Mouse (Mus musculus): ENCODE data around the gene Ccdc120. TPM values are rescaled to one million over a fixed set of nuclear protein-coding genes. Genes with fewer than 3 reads are reported as not detected.
A peak's percentile ranks its signal among the peaks of the same experiment; 100 is the strongest.
"Not testable (repeated sequence)": the region's sequence is repeated elsewhere in the genome, so short reads cannot be mapped to it uniquely, and the experiment has no call there.

Gene Ccdc120
- polyA plus RNA-seq, 1 experiment from 2014 or later: 6.5 TPM

DNA sequence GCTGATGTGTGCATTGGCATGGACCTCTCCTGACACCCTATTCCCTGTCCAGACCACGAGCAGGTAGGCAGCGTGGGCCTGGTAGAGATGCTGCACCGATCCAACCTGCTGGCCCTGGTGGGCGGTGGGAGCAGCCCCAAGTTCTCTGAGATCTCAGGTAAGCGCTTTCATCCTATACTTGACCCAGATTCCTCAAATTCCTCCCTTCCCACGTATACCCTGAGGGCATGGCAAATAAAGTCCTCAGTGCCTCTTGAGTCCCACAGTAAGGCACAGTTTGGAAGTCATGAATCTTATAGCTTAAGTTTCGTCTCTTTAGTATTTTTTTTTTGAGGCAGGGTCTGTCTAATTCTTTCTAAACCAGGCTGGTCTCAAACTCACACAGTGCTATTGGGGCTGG lies 26.6 kb downstream of the Ccdc120 start:
- H3K9ac ChIP-seq (ENCODE audit: low read depth, low read length): no peak overlapping the region
- WGBS: 74% methylated on average over 7 of the region's 7 CpGs
- no peaks in the 10 kb centered on the region for H3K27me3 ChIP-seq (replicated peaks; ENCODE audit: control insufficient read depth, insufficient read depth, low read length)
- no peak overlapping the region for H3K4me3 ChIP-seq (ENCODE audit: low read depth, low read length)
- H3K4me1 ChIP-seq (replicated peaks; ENCODE audit: control insufficient read depth, insufficient read depth, low read length): peaks cover 3% of the 10 kb centered on the region; the same call in 1 of the 2 replicates
- DNase-seq (ENCODE audit: low spot score) (no peak), ATAC-seq (replicated peaks; ENCODE audit: low FRiP score) (no peak)
- no peak overlapping the region for H3K4me2 ChIP-seq
- H3K36me3 ChIP-seq (ENCODE audit: control insufficient read depth, insufficient read depth, low read length): no peaks in the 10 kb centered on the region; the same call in 1 of the 2 replicates
- no peak overlapping the region for H3K27ac ChIP-seq (ENCODE audit: low read depth, low read length)
- no peaks in the 10 kb centered on the region for H3K9me3 ChIP-seq (ENCODE audit: control insufficient read depth, low read length)

DNA sequence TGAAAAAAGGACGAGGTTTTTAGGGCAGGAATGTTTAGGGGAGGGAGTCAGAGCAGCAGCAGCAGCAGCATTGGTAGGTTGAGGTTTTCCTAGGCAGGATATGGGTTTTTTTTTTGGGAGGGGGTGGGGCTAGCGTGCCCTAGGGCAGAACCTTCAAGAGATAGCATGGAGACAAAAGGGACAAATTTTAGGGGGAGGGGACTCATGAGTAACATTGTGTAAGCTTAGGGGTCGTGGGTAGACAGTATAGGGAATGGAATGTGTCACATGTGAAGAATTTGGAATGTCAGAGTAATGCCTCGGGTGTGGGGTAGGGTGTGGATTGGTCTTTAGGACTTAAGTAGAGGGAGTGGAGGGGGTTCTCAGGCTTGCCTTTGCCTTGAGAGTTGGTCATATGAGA lies 28.0 kb downstream of the Ccdc120 start:
- no peak for DNase-seq (ENCODE audit: low spot score)
- WGBS: 14% methylated on average over 4 of the region's 4 CpGs
- Histone ChIP-seq H3K9ac (ENCODE audit: low read depth, low read length) (peak overlapping the region; percentile 67), H3K9me3 (ENCODE audit: control insufficient read depth, low read length) (no peaks in the 10 kb centered on the region), H3K4me2 (peak overlapping the region; percentile 75), H3K36me3 (ENCODE audit: control insufficient read depth, insufficient read depth, low read length) (no peaks in the 10 kb centered on the region; the same call in 1 of the 2 replicates), H3K27me3 (replicated peaks; ENCODE audit: control insufficient read depth, insufficient read depth, low read length) (no peaks in the 10 kb centered on the region), H3K4me3 (ENCODE audit: low read depth, low read length) (peak overlapping the region; percentile 72), H3K4me1 (replicated peaks; ENCODE audit: control insufficient read depth, insufficient read depth, low read length) (peaks cover 3% of the 10 kb centered on the region; the same call in 1 of the 2 replicates), H3K27ac (ENCODE audit: low read depth, low read length) (no peak overlapping the region)
- no peak for ATAC-seq (replicated peaks; ENCODE audit: low FRiP score)

DNA sequence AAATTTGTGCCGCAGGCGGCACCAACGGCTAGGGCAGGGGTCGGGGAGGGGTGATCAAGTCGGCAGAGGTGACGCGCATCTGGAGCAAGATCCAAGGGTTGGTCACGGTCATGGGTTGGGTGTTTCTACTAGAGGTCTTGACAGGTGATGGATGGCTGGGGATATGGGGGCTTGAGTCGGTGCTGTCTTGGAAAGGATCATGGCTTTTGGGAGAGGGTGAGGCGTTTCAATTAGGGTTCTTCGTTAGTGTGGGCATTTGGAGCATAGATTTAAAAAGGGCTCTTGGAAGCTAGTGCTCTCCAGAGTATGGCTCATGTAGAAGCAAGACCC lies 28.5 kb downstream of the Ccdc120 start:
- Histone ChIP-seq H3K36me3 (ENCODE audit: control insufficient read depth, insufficient read depth, low read length) (no peaks in the 10 kb centered on the region; the same call in 1 of the 2 replicates), H3K27me3 (replicated peaks; ENCODE audit: control insufficient read depth, insufficient read depth, low read length) (no peaks in the 10 kb centered on the region), H3K4me2 (peak overlapping the region; percentile 75), H3K4me3 (ENCODE audit: low read depth, low read length) (peak overlapping the region; percentile 72), H3K4me1 (replicated peaks; ENCODE audit: control insufficient read depth, insufficient read depth, low read length) (peaks cover 3% of the 10 kb centered on the region; the same call in 1 of the 2 replicates), H3K27ac (ENCODE audit: low read depth, low read length) (peak overlapping the region; percentile 73; the same call in 1 of the 2 replicates), H3K9me3 (ENCODE audit: control insufficient read depth, low read length) (no peaks in the 10 kb centered on the region), H3K9ac (ENCODE audit: low read depth, low read length) (peak overlapping the region; percentile 67)
- 15% methylated on average over 11 of the region's 11 CpGs for WGBS
- no peak for DNase-seq (ENCODE audit: low spot score)
- ATAC-seq (replicated peaks; ENCODE audit: low FRiP score): no peak

DNA sequence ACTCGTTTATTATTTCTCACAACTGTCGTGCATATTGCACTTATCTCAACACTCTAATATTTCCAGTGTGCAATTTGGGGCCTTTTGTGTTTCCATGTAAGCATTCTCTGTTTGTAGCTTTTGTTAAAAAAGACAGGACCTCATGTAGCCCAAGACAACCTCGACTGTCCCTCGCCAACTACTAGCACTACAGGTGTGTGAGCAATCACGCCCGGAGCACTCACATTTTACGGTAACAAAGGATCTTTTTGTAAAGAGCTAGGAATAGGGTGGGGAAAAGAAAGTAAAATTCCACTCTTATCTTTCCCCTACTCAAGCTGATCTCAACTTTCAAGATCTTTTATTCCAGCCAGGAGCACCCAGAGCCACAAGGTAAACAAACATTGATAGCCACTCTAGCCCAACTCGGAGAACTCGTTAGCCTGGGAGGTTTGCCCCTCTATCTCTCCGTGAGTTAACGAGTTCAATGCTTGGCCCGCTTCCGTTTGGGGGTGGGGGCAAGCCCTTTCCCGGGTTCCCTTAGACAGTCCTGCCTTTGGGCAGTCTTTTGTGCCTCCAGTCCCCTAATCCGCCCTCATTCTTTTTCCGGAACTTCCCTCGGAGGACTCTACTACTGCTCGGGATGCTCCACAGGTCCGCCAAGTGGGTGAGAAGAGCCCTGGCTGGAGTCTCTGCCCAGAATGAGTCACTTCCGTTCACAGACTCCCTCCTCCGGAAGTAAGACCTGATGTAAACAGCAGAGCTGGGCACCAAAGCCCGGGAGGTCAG lies 29.0 kb downstream of the Ccdc120 start, which contains the start of gene Gm45208:
Gene Gm45208, plus strand, starts transcription at position 732 of the 768 bp plus-strand sequence.
- Histone ChIP-seq H3K27ac (ENCODE audit: low read depth, low read length) (peak within 1 kb of the TSS; percentile 73), H3K4me2 (peak within 1 kb of the TSS; percentile 75), H3K27me3 (replicated peaks; ENCODE audit: control insufficient read depth, insufficient read depth, low read length) (no peaks in the 10 kb centered on the region), H3K9ac (ENCODE audit: low read depth, low read length) (peak within 1 kb of the TSS; percentile 67), H3K36me3 (ENCODE audit: control insufficient read depth, insufficient read depth, low read length) (no peaks in the 10 kb centered on the region; the same call in 1 of the 2 replicates), H3K4me3 (ENCODE audit: low read depth, low read length) (peak within 1 kb of the TSS; percentile 72), H3K4me1 (replicated peaks; ENCODE audit: control insufficient read depth, insufficient read depth, low read length) (peaks cover 3% of the 10 kb centered on the region; the same call in 1 of the 2 replicates), H3K9me3 (ENCODE audit: control insufficient read depth, low read length) (no peaks in the 10 kb centered on the region)
- ATAC-seq (replicated peaks; ENCODE audit: low FRiP score) (peak; percentile 89), DNase-seq (ENCODE audit: low spot score) (peak; percentile 78)
- 23% methylated on average over 22 of the region's 22 CpGs for WGBS

DNA sequence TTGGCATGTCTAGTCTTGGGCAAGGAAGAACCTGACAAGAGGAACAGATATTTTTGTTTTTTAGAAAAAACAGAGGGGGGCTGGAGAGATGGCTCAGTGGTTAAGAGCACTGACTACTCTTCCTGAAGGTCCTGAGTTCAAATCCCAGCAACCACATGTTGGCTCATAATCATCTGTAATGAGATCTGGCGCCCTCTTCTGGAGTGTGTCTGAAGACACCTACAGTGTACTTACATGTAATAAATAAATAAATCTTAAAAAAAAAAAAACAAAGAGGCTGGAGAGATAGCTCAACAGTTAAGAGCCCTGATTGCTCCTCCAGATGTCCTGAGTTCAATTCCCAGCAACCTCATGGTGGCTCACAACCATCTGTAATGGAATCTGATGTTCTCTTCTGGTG lies 34.6 kb downstream of the Ccdc120 start:
- ATAC-seq (replicated peaks; ENCODE audit: low FRiP score); H3K4me3 ChIP-seq (ENCODE audit: low read depth, low read length); DNase-seq (ENCODE audit: low spot score); H3K27me3 ChIP-seq (replicated peaks; ENCODE audit: control insufficient read depth, insufficient read depth, low read length); H3K4me1 ChIP-seq (replicated peaks; ENCODE audit: control insufficient read depth, insufficient read depth, low read length); H3K27ac ChIP-seq (ENCODE audit: low read depth, low read length); H3K36me3 ChIP-seq (ENCODE audit: control insufficient read depth, insufficient read depth, low read length); H3K4me2 ChIP-seq; H3K9me3 ChIP-seq (ENCODE audit: control insufficient read depth, low read length); H3K9ac ChIP-seq (ENCODE audit: low read depth, low read length): not testable (repeated sequence)
- 8% methylated on average over 1 of the region's 1 CpGs for WGBS

DNA sequence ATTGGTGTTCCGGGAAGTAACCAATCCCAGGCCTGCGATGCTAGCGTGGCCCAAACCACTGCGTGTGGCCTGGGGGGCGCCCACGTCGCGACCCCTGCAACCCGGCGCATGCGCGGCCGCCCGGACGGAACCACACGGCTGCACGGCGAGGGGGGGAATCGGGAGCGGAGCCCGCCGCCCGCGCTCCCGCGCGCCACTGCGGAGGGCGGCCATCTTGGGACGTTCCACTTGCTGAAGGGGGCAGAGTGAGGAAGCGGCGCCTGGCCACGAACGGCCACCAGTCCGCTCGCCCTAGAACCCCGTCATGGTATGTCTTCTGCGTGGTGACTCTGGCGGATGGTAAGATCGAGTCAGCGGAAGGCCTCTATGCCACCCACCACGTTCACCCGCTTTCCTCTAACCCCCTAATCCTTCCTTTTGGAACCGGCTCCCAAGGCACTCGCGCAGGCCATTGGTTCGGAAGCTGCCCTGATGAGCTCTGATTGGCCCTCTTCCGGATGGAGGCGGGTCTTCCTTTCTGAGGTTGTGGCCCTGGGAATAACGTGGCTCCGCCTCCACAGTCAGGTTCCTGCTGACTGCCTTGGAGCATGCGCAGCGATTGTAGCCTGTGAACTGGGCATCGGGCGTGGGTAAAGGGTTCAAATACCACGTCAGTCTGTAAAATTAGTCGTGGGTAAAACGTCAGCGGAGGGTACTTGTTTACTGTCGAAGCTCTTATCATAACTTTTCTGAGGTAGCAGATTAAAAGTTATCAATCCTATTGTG lies 36.4 kb downstream of the Ccdc120 start, which contains the start of gene Wdr45:
Gene Wdr45, plus strand, starts transcription at position 199 of the 765 bp plus-strand sequence.
- H3K36me3 ChIP-seq (ENCODE audit: control insufficient read depth, insufficient read depth, low read length); H3K4me1 ChIP-seq (replicated peaks; ENCODE audit: control insufficient read depth, insufficient read depth, low read length); H3K9ac ChIP-seq (ENCODE audit: low read depth, low read length); H3K27ac ChIP-seq (ENCODE audit: low read depth, low read length); H3K27me3 ChIP-seq (replicated peaks; ENCODE audit: control insufficient read depth, insufficient read depth, low read length); H3K9me3 ChIP-seq (ENCODE audit: control insufficient read depth, low read length): not testable (repeated sequence)
- Histone ChIP-seq H3K4me2 (peak within 1 kb of the TSS; percentile 60), H3K4me3 (ENCODE audit: low read depth, low read length) (peak within 1 kb of the TSS; percentile 44)
- WGBS: 13% methylated on average over 33 of the region's 60 CpGs
- ATAC-seq (replicated peaks; ENCODE audit: low FRiP score) (peak; percentile 94), DNase-seq (ENCODE audit: low spot score) (peak; percentile 71)

DNA sequence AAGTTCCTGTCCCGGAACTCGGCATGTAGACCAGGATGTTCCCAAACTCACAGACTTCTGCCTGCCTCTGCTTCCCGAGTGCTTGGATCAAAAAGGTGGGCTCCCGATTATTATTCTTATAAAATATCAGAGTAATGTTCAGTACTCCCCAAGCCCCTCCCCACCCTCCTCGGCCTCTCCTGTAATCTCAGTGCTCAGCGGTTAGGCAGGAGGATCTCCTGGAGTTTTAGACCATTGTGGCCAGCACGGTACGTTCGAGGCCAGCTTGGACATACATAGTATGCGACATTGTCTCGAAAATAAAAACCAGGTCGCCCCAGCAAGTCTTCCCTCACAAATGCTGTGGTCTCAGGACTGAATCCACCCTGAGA lies 37.0 kb downstream of the Ccdc120 start:
- not testable (repeated sequence) for H3K36me3 ChIP-seq (ENCODE audit: control insufficient read depth, insufficient read depth, low read length); H3K9ac ChIP-seq (ENCODE audit: low read depth, low read length); H3K4me1 ChIP-seq (replicated peaks; ENCODE audit: control insufficient read depth, insufficient read depth, low read length); H3K27ac ChIP-seq (ENCODE audit: low read depth, low read length); H3K9me3 ChIP-seq (ENCODE audit: control insufficient read depth, low read length); DNase-seq (ENCODE audit: low spot score); H3K27me3 ChIP-seq (replicated peaks; ENCODE audit: control insufficient read depth, insufficient read depth, low read length)
- WGBS: 19% methylated on average over 5 of the region's 12 CpGs
- H3K4me2 ChIP-seq: peak overlapping the region; percentile 60
- peak; percentile 39; the same call in 1 of the 2 replicates for ATAC-seq (replicated peaks; ENCODE audit: low FRiP score)
- peak overlapping the region; percentile 44 for H3K4me3 ChIP-seq (ENCODE audit: low read depth, low read length)

DNA sequence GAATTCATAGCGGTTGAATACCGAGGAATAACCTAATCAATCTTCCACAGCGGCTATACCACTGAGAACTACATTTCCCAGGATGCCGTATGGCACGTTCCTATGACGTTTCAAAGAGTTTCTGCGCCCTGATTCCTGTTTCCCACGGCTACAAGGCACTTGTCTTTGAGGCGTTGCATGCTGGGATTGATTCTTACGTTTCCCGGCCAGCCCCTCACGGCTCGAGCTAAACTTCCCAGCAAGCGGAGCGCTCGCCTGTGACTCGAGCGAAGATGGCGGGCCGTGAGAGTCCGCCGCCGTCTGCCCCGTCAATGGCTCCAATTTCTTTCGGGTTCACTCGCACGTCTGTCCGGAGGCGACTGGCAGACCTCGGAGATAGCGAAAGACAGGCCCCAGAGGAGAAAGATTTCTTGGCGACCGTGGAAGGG lies 53.7 kb downstream of the Ccdc120 start, which contains the start of gene Gpkow:
Gene Gpkow, plus strand, starts transcription at position 178 of the 428 bp plus-strand sequence.
- Histone ChIP-seq H3K36me3 (ENCODE audit: control insufficient read depth, insufficient read depth, low read length) (no peaks in the 10 kb centered on the region), H3K9ac (ENCODE audit: low read depth, low read length) (peak within 1 kb of the TSS; percentile 70), H3K4me1 (replicated peaks; ENCODE audit: control insufficient read depth, insufficient read depth, low read length) (no peaks in the 10 kb centered on the region), H3K4me3 (ENCODE audit: low read depth, low read length) (peak within 1 kb of the TSS; percentile 71), H3K27ac (ENCODE audit: low read depth, low read length) (peak within 1 kb of the TSS; percentile 48), H3K4me2 (peak within 1 kb of the TSS; percentile 72), H3K27me3 (replicated peaks; ENCODE audit: control insufficient read depth, insufficient read depth, low read length) (no peaks in the 10 kb centered on the region), H3K9me3 (ENCODE audit: control insufficient read depth, low read length) (no peaks in the 10 kb centered on the region)
- ATAC-seq (replicated peaks; ENCODE audit: low FRiP score) (peak; percentile 94), DNase-seq (ENCODE audit: low spot score) (peak; percentile 63)
- 4% methylated on average over 33 of the region's 33 CpGs for WGBS
